Mouse (Mus musculus): Measurements from ENCODE around the gene Hyal1. TPM values are rescaled to one million over a fixed set of nuclear protein-coding genes. Genes with fewer than 3 reads are reported as not detected.
"Not testable (repeated sequence)": the region's sequence is repeated elsewhere in the genome, so short reads cannot be mapped to it uniquely, and the experiment has no call there.

Hyal1 gene
- polyA plus RNA-seq, 1 experiment from 2014 or later, result 8.4 TPM

DNA sequence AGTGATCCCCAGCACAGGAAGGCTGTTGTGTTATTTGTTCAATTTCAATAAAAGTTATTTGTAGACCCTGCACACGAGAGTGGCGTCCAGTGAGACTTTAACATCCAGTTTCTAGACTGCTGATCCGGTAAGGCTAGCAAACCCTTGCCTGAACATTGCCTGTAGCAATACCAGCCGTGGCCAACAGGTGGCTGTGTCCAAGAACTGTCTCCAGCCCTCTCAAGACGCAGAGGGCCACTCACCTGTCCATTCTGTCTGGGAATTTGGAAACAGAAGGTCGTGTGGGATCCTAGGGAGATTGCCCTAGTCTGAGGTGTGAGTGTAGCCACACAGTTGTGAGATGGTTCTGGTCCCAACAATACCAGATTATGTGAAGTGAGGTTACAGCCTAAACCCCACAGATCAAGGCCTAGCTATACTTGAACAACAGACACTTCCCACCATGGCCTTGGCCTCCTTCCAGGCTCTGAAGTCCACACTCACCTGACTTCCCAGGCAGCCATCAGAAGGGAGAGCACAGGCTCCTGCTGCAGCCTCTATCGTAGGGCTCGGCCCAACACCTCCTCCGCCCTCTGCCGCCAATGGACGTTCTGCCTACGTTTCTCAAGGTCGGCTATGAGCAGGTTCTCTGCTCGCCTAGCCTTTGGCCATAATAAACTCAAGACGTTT lies 10.6 kb upstream of the Hyal1 start:
- no peak overlapping the region for H3K4me3 ChIP-seq
- no peak overlapping the region for H3K9ac ChIP-seq
- H3K4me1 ChIP-seq (replicated peaks), result peaks cover 53% of the 10 kb centered on the region
- H3K36me3 ChIP-seq, result peaks cover 12% of the 10 kb centered on the region; the same call in 1 of the 2 replicates
- ATAC-seq (ENCODE audit: low FRiP score, low read depth), result no peak
- no peak overlapping the region for H3K4me2 ChIP-seq
- H3K9me3 ChIP-seq, result no peaks in the 10 kb centered on the region
- 63% methylated on average over 15 of the region's 15 CpGs for WGBS
- H3K27ac ChIP-seq (replicated peaks), result 0 out of 2 replicates have a peak overlapping the region, but pooled peaks have one; percentile 16
- H3K27me3 ChIP-seq, result no peaks in the 10 kb centered on the region

DNA sequence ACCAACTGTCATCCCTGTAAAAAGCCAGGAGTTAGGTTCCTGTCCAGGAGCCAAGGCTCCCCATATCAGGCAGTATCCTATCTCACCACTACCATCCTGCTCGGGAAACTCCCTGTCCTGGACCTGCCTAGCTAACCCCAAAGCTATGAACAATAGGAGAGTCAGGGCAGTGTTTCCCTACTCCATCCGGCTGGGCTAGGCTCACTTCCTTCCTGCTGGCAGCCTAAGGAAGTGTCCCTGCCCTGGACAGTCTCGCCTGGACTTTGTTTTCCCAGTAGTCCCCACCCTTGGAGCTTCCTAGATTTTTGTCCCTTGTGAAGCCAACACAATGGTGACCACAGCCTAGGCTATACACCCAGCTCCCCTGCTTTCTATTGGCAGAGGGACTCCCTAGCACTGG lies 9.9 kb upstream of the Hyal1 start:
- WGBS, result 64% methylated on average over 3 of the region's 3 CpGs
- H3K9ac ChIP-seq, result no peak overlapping the region
- H3K9me3 ChIP-seq, result no peaks in the 10 kb centered on the region
- no peak overlapping the region for H3K4me2 ChIP-seq
- no peaks in the 10 kb centered on the region for H3K27me3 ChIP-seq
- peaks cover 5% of the 10 kb centered on the region; the same call in 1 of the 2 replicates for H3K36me3 ChIP-seq
- no peak overlapping the region; the same call in 1 of the 2 replicates for H3K27ac ChIP-seq (replicated peaks)
- peaks cover 60% of the 10 kb centered on the region for H3K4me1 ChIP-seq (replicated peaks)
- no peak overlapping the region for H3K4me3 ChIP-seq
- no peak for ATAC-seq (ENCODE audit: low FRiP score, low read depth)

DNA sequence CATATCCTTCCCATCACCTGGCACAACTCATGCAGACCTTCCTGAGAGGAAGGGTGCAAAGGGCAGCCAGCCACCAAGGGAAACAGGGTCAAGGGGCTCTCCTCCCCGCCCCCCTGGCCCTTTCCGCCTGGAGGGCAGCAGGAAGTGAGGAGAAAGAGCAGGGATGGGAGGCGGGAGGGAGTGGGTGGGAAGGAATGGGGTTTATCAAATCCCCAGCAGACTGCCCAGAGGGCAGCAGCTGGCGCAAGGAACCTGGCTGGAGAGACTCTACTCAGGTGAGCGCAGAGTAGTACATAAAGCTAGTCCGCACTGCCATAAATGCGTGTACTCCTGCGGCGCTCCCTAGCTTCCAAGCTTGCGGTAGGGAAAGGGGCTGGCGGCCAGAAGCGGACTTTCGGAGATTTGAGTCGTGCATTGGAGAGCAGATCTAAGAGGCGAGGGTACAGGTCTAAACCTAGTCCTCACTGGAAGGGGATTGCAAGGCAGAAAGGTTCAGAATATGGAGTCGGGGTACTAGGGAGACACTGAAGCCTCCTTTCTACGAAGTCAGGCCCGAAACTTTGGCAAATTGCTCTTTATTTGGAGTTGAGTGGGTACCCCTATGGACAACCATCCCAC lies 8.9 kb upstream of the Hyal1 start, which contains the start of gene Hyal2:
Gene Hyal2 (plus strand): TSS at position 244 of the 618 bp plus-strand sequence.
- H3K4me1 ChIP-seq (replicated peaks), result peaks cover 56% of the 10 kb centered on the region

GRCm38 (mm10) chr9:107568331-107569261 lies 8.1 kb upstream of the Hyal1 start:
- peak overlapping the region; percentile 85 for H3K4me2 ChIP-seq
- WGBS, result under 1% methylated on average over 41 of the region's 41 CpGs
- peaks cover 54% of the 10 kb centered on the region for H3K4me1 ChIP-seq (replicated peaks)
- ATAC-seq (ENCODE audit: low FRiP score, low read depth), result peak; percentile 87
- peak overlapping the region; percentile 82 for H3K4me3 ChIP-seq
- no peaks in the 10 kb centered on the region for H3K9me3 ChIP-seq
- H3K36me3 ChIP-seq, result peaks cover 12% of the 10 kb centered on the region
- no peaks in the 10 kb centered on the region for H3K27me3 ChIP-seq
- peak overlapping the region; percentile 88 for H3K9ac ChIP-seq
- peak overlapping the region; percentile 87 for H3K27ac ChIP-seq (replicated peaks)

More for the DNA sequence above, 8.9 kb upstream of the Hyal1 start, which contains the start of gene Hyal2:
- Histone ChIP-seq H3K4me3 (peak within 1 kb of the TSS; percentile 82), H3K9me3 (no peaks in the 10 kb centered on the region), H3K27me3 (no peaks in the 10 kb centered on the region), H3K36me3 (peaks cover 6% of the 10 kb centered on the region), H3K4me2 (peak within 1 kb of the TSS; percentile 85), H3K27ac (replicated peaks) (peak within 1 kb of the TSS; percentile 87), H3K9ac (peak within 1 kb of the TSS; percentile 88)
- ATAC-seq (ENCODE audit: low FRiP score, low read depth), result no peak
- WGBS, result 6% methylated on average over 18 of the region's 18 CpGs

DNA sequence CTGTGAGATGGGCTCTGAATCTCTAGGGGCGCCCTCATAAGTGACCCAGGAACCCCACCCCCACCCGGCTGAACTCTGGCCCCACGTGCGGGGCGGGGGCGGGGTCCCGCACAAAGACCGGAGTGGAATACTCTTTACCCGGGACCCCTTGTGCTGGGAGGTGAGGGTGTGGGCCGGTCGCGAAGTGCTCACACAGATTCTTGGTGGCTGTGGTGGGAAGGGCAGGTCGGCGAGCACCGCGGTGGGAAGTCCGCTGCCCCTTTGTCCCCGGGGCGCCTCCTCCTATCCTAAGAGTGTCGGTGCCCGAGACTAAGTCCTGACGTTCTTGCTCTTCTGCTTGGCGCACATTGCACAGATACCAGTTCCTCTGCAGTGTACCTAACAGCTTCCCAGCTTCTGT lies 7.5 kb upstream of the Hyal1 start:
- peak overlapping the region; percentile 88 for H3K9ac ChIP-seq
- peak overlapping the region; percentile 87 for H3K27ac ChIP-seq (replicated peaks)
- H3K9me3 ChIP-seq, result no peaks in the 10 kb centered on the region
- WGBS, result under 1% methylated on average over 22 of the region's 23 CpGs
- peaks cover 47% of the 10 kb centered on the region for H3K4me1 ChIP-seq (replicated peaks)
- peaks cover 16% of the 10 kb centered on the region for H3K36me3 ChIP-seq
- H3K4me3 ChIP-seq, result peak overlapping the region; percentile 82
- ATAC-seq (ENCODE audit: low FRiP score, low read depth), result peak; percentile 27
- H3K27me3 ChIP-seq, result no peaks in the 10 kb centered on the region
- peak overlapping the region; percentile 85 for H3K4me2 ChIP-seq

DNA sequence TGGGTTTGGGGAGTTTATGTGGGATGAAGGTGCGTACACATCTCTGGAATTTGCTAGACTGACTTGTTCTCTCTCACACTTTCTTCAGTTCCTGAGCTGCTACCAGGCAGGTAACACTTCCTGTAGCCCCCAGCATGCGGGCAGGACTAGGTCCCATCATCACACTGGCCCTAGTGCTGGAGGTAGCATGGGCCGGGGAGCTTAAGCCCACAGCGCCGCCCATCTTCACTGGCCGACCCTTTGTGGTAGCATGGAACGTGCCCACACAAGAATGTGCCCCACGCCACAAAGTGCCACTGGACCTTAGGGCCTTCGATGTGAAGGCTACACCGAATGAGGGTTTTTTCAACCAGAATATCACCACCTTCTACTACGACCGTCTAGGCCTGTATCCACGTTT lies 6.7 kb upstream of the Hyal1 start:
- Histone ChIP-seq H3K4me1 (replicated peaks) (peaks cover 42% of the 10 kb centered on the region), H3K27me3 (no peaks in the 10 kb centered on the region), H3K27ac (replicated peaks) (peak overlapping the region; percentile 87; the same call in 1 of the 2 replicates), H3K9ac (peak overlapping the region; percentile 88), H3K4me3 (peak overlapping the region; percentile 82), H3K36me3 (peaks cover 23% of the 10 kb centered on the region), H3K4me2 (peak overlapping the region; percentile 85), H3K9me3 (no peaks in the 10 kb centered on the region)
- ATAC-seq (ENCODE audit: low FRiP score, low read depth), result no peak
- WGBS, result 47% methylated on average over 13 of the region's 13 CpGs

- Histone ChIP-seq H3K36me3 (peaks cover 24% of the 10 kb centered on the region), H3K4me3 (peak overlapping the region; percentile 82), H3K9me3 (no peaks in the 10 kb centered on the region), H3K27ac (replicated peaks) (no peak overlapping the region), H3K9ac (peak overlapping the region; percentile 88; the same call in 1 of the 2 replicates), H3K4me1 (replicated peaks) (peaks cover 42% of the 10 kb centered on the region), H3K4me2 (peak overlapping the region; percentile 85), H3K27me3 (no peaks in the 10 kb centered on the region)
- WGBS, result 94% methylated on average over 21 of the region's 21 CpGs
- ATAC-seq (ENCODE audit: low FRiP score, low read depth), result no peak
Observed at GRCm38 (mm10) chr9:107570845-107571244, 5.9 kb upstream of the Hyal1 start.

GRCm38 (mm10) chr9:107571534-107572326 lies 5.0 kb upstream of the Hyal1 start:
- Histone ChIP-seq H3K4me2 (no peak overlapping the region), H3K9ac (no peak overlapping the region), H3K27me3 (no peaks in the 10 kb centered on the region), H3K4me1 (replicated peaks) (peaks cover 40% of the 10 kb centered on the region), H3K36me3 (peaks cover 24% of the 10 kb centered on the region), H3K9me3 (no peaks in the 10 kb centered on the region), H3K27ac (replicated peaks) (no peak overlapping the region), H3K4me3 (no peak overlapping the region)
- ATAC-seq (ENCODE audit: low FRiP score, low read depth), result no peak
- 93% methylated on average over 22 of the region's 22 CpGs for WGBS

GRCm38 (mm10) chr9:107572327-107572662 lies 4.4 kb upstream of the Hyal1 start:
- Histone ChIP-seq H3K36me3 (peaks cover 24% of the 10 kb centered on the region), H3K4me3 (no peak overlapping the region), H3K9ac (no peak overlapping the region), H3K9me3 (no peaks in the 10 kb centered on the region), H3K4me2 (no peak overlapping the region), H3K27ac (replicated peaks) (no peak overlapping the region), H3K27me3 (no peaks in the 10 kb centered on the region), H3K4me1 (replicated peaks) (peaks cover 37% of the 10 kb centered on the region)
- no peak for ATAC-seq (ENCODE audit: low FRiP score, low read depth)
- WGBS, result 100% methylated on average over 2 of the region's 2 CpGs

DNA sequence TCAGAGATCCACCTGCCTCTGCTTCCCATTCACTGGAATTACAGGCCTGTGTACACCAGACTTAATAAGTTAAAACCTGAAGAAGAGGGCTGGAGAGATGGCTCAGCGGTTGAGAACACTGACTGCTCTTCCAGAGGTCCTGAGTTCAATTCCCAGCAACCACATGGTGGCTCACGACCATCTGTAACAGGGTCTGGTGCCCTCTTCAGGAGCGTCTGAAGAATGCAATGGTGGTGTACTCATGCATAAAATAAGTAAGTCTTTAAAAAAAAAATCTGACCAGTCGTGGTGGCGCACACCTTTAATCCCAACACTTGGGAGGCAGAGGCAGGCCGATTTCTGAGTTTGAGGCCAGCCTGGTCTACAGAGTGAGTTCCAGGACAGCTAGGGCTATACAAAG lies 3.0 kb upstream of the Hyal1 start:
- H3K9me3 ChIP-seq; H3K9ac ChIP-seq; H3K4me3 ChIP-seq; H3K27me3 ChIP-seq; H3K4me2 ChIP-seq; H3K27ac ChIP-seq (replicated peaks); ATAC-seq (ENCODE audit: low FRiP score, low read depth): not testable (repeated sequence)
- peaks cover 24% of the 10 kb centered on the region for H3K36me3 ChIP-seq
- H3K4me1 ChIP-seq (replicated peaks), result peaks cover 28% of the 10 kb centered on the region
- 83% methylated on average over 6 of the region's 6 CpGs for WGBS

Data from hindbrain, embryonic 15.5 days (tissue).